Mouse (Mus musculus) heart, postnatal 0 days (tissue): ENCODE data around the gene Fam98c.

Experiments
- CTCF ChIP-seq: IDR thresholded peaks from 2 replicates; pipeline ENCODE4 v1.5.1; 2016; ENCODE audit warnings: antibody characterized with exemption, control low read depth, low read depth
- EP300 ChIP-seq: IDR thresholded peaks from 2 replicates; pipeline ENCODE4 v1.6.1; 2016; ENCODE audit warnings: antibody characterized with exemption, low read depth

DNA sequence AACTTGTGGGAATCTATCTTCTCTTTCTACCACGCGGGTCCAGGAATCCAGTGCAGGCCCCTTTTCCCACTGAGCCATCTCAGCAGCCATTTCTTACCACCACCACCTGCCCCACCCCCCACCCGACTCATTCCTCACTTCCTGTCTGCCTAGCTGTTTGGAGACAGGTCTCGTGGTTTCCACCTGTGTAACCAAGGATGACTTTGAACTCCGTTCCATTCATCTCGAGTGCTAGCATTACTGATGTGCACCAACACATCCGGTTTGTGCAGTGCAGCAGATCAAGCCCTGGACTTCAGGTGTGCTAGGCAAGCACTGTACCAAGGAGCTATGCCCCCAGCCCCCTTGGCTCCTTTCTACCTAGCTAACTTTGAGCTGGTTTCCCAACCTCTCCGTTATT is 14.6 kb downstream of the Fam98c start:
- no peak for TF ChIP-seq CTCF
- no peak for TF ChIP-seq EP300
